ENCODE assay signal across 14 mouse cellular contexts in genomic region chrX:51140055-51140454, GRCm38 (mm10).
"Had no signal": no experiment of that assay in that cellular context is flagged by ENCODE, and none has a peak within 500 bp of the region (broad histone marks: within the 10 kb centered on the region; RNA-seq: fewer than 3 reads in every experiment).

No protein-coding gene starts in this region.

- H3K27ac ChIP-seq: kidney, embryonic 15.5 days; left cerebral cortex, adult 2 months; liver, embryonic 13.5 days; macrophage; midbrain, embryonic 12.5 days; midbrain, embryonic 15.5 days; stomach, embryonic 15.5 days had no signal

- H3K36me3 ChIP-seq: kidney, embryonic 15.5 days; liver, embryonic 13.5 days; midbrain, embryonic 12.5 days; midbrain, embryonic 15.5 days; stomach, embryonic 15.5 days had no signal

- H3K9me3 ChIP-seq: kidney, embryonic 15.5 days; liver, embryonic 13.5 days; midbrain, embryonic 12.5 days; midbrain, embryonic 15.5 days; stomach, embryonic 15.5 days had no signal

- H3K4me3 ChIP-seq: kidney, embryonic 15.5 days; left cerebral cortex, adult 2 months; liver, embryonic 13.5 days; midbrain, embryonic 12.5 days; midbrain, embryonic 15.5 days; stomach, embryonic 15.5 days had no signal

- H3K9ac ChIP-seq: kidney, embryonic 15.5 days; liver, embryonic 13.5 days; midbrain, embryonic 12.5 days; midbrain, embryonic 15.5 days; stomach, embryonic 15.5 days had no signal

- DNase-seq: kidney, postnatal 10 days; kidney, postnatal 36 days; layer of hippocampus, postnatal 36 days; liver, embryonic 13.5 days; lung, adult 2 months; right cerebral cortex, postnatal 25 days; spleen, adult 18-20 months; thymus, postnatal 36 days had no signal

- H3K27me3 ChIP-seq: liver, embryonic 13.5 days; midbrain, embryonic 12.5 days; midbrain, embryonic 15.5 days; stomach, embryonic 15.5 days had no signal

- H3K4me2 ChIP-seq: kidney, embryonic 15.5 days; liver, embryonic 13.5 days; midbrain, embryonic 12.5 days; midbrain, embryonic 15.5 days; stomach, embryonic 15.5 days had no signal

- ATAC-seq: midbrain, embryonic 15.5 days had no signal

- H3K4me1 ChIP-seq: kidney, embryonic 15.5 days; midbrain, embryonic 12.5 days; midbrain, embryonic 15.5 days; stomach, embryonic 15.5 days had no signal
